Mouse (Mus musculus): ENCODE measurements around the gene Grip1.

The Grip1 gene

DNA sequence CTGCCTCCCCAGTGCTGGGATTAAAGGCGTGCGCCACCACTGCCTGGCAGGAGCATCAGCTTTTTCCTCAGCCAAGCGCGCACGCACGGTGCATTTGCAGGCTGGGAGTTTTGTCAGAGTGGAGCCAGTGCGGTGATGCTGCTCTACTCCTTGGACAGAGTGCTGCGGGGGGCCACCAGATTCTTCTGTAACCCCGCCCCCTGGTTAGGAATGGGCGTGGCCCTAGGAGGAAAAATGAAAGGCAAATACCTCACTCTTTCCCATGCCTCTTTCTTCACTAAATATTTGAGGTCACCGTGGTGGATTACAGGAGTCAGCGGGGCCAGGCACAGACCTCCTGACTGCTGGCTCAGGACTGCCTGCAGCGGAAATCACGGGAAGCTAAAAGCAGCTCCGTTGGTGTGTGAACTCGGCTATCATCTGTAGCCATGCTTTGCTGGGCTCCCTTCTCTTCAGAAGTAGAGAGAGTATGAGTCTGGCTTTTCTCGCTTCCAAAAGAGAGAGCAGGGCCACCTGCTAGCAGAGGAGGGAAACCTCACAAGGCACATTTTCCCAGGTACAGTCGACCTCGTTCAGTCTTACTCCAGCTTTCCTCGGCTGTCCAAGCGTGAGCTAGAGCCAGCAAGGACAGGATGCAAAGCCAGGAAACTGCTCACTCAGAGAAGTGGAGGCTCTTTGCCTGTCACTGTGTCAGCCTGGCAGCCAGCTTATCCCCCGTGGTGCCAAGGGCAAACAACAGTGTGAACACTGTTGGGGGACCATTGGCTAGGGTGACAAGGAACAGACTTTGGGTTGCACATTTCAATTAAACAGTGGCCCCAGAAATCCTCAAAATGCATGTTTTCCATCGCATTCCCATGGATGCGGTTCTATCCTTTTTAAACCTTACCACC is 607.9 kb downstream of the Grip1 start:
- DNase-seq (ENCODE audit: low spot score in 2 of 2), result no peak

DNA sequence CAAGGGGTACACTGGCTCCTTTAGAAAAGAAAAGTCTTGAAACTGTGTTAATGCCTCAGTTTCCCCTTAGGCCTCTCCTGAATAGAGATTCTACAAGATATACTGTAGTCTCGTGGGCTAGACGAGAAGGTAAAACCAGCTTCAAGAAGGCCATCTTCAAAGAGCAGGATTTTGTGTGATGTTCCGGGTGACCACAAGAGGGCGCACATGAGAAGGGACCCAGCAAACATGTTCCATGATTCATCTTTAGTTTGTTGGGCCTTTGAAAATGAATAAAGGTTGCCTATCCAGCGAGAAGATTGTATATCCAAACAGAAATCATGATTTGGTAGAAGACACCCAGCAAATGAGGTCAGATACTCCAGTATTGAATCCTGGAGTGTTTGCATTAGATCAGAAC is 610.8 kb downstream of the Grip1 start:
- peak; percentile 14 to 16 for DNase-seq (ENCODE audit: low spot score in 2 of 2)

DNA sequence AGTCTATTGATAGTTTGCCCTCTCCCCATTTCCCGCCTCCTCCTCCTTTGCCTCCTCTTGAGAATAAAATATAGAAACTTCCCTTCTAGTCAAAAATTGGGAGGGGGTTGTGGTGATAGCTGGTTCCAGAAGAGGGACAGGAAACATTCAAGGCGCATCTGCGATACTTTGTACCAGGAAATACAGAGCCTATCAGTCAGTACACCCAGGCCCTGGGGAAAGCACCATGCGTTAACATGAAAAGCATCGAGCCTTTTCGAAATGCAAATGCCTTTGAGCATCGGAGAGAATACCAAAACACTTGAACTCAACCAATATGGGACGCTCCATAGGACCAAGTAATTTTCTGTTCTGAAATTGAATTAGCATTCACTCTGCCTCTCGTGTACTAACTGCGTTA is 612.7 kb downstream of the Grip1 start:
- DNase-seq (ENCODE audit: low spot score in 2 of 2), result no peak

DNA sequence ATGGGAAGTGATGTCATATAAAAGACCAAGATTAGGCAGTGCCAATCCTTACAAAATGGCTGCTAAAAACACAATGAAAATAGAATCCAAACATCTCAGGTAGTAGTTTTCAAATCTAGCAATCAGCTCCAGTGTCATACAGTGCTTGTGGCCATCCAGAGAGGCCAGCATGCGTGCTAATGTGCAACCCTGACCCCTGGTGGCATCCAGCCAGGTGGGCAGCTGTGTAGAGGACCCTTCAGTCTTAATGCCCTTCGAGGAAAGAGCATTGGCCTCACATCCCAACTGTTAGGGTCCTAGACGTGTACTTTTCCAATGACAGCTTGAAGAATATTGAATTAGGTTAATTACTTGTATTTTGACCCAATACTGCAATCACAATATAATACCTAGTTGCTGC is 624.2 kb downstream of the Grip1 start:
- no peak for DNase-seq (ENCODE audit: low spot score in 2 of 2)

DNA sequence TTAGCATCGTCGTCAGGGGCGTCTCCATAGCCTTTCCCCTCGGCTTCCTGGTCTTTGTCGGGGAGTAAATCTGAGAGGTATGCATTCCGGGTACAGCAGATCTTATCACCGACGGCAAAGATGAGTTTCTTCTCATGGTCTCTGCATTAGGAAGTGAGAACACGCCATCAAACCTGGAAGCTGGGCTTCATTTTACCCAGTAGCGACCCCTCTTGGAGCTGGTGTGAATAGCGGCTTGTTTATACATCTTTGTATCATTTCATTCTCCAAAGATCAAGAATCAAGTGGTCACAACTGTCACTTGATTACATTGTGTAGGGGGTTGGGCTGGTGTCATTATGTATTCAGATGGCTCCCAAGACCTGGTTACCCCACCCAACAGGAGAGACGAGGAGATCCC is 638.9 kb downstream of the Grip1 start:
- DNase-seq (ENCODE audit: low spot score in 2 of 2), result no peak

DNA sequence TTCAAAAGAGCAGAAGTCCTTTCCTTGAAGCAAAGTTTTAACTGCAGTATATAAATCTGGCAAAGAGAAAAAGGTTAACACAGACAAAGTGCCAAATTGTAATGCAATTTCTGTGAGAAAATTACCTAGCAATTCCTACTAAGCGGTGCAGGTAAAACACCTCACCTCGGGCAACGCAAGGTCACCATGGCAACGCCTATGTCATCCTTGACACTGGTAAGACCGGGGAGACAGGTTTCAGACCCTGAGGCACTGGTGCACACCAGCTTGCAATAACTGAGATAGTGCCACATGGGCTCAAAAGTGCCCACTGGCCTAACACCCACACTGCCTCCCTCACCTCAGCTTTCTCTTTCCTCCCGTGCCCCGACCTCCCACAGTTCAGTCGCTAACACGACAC is 641.5 kb downstream of the Grip1 start:
- DNase-seq (ENCODE audit: low spot score in 2 of 2), result no peak

DNA sequence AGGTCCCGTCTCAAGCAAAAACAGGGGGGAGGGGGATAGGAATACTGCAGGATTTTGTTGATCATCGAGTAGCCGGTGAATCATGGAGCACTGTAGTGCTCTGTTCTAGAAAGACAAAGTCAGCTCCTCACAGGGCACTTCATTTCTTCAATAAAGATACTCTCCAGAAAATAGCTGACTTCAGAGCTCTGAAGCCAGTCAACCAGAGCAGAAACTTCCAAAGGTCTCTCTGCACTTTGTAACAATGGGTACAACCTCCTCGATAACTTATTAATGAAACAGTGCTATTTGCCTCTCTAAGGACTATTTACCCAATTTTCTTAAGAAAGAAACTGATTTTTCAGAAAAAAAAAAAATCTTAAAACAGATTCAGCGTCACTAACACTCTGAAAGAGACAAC is 642.1 kb downstream of the Grip1 start:
- no peak for DNase-seq (ENCODE audit: low spot score in 2 of 2)

DNA sequence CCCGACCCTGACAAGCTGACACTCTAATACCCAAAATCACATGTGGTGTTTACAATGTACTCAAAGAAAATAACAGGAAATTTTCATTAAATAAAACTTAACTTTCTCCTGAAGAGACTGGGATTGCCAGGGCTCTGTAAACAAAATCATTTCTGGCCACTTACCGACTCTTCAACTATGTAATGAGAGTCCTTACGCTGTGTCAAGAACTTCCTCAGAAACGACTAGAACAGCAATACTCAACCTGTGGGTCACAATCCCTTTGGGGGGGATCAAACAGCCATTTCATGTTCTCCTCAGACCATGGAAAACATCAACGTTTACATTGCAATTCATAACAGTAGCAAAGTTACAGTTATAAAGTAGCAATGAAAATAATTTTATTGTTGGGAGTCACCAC is 643.9 kb downstream of the Grip1 start:
- DNase-seq (ENCODE audit: low spot score in 2 of 2), result no peak

DNA sequence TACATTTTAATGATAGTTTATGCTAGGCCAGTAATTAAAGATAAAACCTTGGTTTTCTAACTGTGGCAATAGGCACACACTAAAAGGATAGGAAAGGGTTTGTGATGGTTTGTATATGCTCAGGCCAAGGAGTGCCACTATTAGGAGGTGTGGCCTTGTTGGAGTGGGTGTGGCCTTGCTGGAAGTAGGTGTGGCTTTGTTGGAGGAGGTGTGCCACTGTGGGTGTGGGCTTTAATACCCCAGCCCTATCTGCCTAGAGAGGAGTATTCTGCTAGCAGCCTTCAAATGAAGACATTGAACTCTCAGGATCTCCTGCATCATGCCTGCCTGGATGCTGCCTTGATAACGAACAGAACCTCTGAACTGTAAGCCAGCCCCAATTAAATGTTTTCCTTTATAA is 647.2 kb downstream of the Grip1 start:
- DNase-seq (ENCODE audit: low spot score in 2 of 2), result no peak

DNA sequence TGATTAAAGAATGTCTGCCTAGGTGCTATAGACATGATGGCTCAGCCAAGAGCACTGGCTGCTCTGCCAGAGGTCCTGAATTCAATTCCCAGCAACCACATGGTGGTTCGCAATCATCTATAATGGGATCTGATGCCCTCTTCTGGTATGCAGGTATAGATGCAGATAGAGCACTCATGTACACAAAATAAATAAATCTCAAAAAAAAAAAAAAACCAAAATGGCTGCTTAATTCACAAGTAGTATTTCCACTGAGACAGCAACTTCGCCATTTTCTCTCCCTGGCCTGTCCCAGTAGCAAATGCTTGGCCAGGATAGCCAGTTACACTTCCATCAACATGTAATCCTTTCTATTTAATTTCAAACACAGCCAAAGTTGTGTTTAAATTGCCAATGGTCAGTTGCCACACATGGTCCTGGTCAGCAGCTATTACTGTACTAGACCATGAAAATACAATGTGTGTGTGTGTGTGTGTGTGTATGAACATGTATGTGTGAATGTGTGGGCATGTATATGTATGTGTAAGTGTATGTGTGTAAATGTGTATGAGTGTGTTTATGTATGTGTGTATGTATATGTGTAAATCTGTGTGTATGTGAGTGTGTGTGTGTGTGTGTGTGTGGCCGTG is 658.2 kb downstream of the Grip1 start:
- DNase-seq (ENCODE audit: low spot score in 2 of 2), result no peak

DNA sequence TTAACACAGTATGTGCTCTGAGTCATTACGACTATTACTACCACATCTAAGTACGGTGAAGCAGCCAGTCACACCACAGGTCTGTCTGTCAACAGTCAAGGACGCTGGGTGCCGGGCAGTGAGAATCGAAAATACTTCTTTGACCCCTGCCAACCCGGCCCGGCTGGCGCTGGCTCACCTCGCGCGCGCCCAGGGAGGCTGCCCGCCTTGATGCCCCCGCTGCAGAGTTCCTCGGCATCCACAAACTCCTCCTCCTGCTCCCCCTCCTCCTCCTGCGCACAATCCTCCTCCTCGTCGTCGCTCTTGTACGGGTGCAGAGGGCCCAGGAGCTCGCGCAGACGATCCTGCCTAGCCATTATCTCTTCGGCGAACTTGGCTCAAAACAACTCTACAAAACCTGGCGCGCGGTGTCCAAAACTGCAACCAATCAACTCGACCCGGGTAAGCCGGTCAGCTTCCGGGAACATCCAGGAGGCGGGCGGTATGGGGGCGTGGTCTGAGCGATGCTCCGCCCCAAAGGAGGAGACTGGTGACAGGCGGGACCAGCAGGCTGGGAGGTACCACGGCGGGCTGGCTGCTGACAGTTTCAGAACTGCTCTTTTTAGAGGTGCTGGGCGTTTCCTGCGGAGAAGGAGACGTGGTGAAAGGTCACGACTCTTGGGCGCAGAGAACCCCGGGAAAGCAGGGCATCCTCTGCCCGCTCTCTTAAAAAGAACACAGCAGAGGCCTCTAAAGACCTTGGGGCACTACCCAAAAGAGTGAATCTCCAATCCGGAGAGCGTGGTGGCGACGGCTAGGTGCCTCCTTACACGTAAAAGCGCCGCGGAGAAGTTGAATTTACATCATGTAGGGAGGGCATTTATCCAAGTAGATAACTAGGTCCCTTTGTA is 659.1 kb downstream of the Grip1 start, which contains the start of gene Helb:
Helb (minus strand) TSS at position 481 of the 890 bp plus-strand sequence.
- peak; percentile 98 to 99 for DNase-seq (ENCODE audit: low spot score in 2 of 2)

DNA sequence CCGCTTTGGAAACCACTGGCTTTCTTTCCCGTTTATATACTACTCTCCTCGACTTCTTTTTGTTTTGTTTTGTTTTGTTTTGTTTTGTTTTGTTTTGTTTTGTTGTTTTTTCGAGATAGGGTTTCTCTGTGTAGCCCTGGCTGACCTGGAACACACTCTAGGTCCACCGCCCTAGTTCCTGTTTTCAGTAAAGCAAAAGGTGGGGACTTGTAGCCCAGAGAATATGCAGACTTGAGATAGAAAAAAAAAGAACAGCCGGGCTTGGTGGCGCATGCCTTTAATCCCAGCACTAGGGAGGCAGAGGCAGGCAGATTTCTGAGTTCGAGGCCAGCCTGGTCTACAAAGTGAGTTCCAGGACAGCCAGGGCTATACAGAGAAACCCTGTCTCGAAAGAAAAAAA is 659.9 kb downstream of the Grip1 start:
- peak; percentile 27 to 43 for DNase-seq (ENCODE audit: low spot score in 2 of 2)

DNA sequence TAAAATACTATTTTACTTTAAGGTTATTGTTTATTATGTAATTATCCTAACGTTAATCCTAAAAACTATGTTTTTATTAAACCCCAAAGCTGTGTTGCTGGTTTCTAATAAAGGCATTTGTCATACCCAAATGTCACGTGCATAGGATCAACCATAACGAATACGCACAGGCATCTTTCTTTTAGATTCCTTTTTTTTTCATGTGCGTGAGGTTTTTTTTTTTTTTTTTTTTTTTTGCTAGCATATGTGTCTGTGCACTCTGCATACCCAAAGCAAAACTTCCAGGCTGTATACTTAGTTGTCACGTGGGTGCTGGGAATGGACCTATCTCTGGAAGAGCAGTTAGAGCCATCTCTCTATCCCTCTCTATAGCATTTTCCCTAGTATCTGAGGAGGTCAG is 660.4 kb downstream of the Grip1 start:
- DNase-seq (ENCODE audit: low spot score in 2 of 2), result no peak

DNA sequence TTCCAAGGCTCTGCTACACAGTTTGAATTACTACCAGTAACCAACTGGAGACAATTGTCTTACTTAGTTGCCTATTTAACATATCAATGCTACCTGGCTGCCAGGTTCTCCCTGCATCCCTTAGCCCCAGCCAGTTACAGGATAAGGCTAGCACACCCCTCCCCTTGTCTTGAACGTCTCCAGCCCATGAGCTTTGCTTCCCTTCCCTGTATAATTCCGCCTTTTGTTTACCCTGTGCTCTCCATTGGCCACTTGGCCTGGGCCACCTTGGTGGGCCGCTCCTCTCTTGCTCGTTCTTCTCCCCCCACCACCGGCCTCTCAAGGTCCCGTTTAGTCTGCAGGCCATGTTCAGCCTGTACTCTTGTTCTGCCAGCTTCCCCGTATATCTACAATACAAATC is 660.9 kb downstream of the Grip1 start:
- DNase-seq (ENCODE audit: low spot score in 2 of 2), result no peak

DNA sequence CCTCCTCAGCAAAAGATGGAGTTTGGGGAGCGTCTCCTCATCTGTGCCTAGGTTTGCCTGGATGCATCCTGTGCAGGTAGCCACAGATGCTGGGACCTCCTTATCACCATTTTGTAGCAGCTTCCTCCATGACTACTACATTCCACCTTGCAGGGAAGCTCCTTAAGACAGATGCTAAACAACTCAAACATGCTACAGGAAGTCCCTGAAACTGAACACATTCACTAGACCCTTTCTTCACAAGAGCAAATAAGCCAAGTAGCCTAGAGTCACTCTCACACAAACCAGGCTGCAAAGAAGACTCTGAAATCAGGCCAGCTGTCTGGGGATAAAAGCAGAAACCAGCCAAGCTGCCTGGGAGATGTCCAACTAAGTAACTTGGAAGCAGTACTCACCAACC is 661.6 kb downstream of the Grip1 start:
- no peak for DNase-seq (ENCODE audit: low spot score in 2 of 2)

DNA sequence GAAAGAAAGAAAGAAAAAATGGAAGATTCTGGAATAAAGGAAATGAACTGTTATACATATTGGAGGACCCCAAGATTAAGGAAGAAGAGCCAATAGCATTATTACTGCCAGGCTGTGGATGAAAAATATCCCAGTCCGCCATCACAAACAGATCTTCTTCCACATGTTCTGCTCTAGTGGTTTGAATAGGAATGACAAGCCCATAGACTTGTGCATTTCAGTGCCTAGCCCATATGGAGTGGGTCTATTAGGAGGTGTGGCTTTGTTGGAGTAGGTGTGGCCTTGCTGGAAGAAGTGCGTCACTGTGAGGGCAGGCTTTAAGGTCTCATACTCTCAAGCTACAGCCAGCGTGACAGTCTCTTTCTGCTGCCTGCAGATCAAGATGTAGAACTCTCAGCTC is 670.1 kb downstream of the Grip1 start:
- no peak for DNase-seq (ENCODE audit: low spot score in 2 of 2)

DNA sequence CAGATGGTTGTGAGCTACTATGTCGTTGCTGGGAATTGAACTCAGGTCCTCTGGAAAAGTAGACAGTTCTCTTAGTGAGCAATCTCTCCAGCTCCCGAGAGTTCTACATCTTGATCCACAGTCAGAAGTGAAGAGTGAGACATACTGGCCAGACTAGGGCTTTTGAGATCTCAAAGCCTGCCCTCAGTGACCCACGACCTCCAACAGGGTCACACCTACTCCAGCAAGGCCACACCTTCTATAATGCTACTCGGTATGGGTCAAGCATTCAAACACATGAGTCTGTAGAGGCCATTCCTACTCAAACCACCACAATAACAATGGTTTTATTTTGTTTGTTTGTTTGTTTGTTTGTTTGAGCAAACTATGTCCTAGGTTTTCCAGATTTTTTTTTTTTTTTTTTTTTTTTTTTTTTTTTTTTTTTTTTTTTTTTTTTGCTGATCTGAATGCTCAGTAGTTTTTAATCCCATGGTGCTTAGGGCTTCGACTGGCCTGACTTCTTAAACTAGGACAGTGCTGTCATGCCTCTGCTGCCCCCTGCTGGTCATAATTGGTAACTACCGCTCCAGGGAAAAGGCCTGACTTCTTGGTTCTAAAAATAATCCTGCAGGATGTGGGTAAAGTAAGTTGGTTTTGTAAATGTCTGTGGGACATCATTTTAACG is 671.3 kb downstream of the Grip1 start:
- DNase-seq (ENCODE audit: low spot score in 2 of 2), result peak; percentile 70 to 76

DNA sequence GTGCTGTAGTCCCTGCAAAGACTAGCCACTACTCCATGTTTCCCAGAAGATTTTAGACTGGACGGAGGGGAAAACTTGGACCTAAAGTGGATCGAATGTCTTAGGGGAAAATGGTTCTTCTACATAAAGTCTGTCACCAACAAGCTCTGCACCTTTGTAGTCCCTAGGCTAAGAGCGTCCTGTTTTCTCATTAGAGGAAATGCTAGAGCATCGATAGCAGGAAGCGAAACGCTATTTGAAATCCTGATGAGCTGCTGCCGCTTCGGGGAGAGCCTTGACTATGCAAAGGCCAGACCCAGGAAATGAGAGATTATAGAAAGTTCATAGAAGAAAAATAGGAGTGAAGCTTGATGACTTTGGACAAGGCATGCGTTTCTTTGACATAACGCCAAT is 671.8 kb downstream of the Grip1 start:
- DNase-seq (ENCODE audit: low spot score in 2 of 2), result no peak

DNA sequence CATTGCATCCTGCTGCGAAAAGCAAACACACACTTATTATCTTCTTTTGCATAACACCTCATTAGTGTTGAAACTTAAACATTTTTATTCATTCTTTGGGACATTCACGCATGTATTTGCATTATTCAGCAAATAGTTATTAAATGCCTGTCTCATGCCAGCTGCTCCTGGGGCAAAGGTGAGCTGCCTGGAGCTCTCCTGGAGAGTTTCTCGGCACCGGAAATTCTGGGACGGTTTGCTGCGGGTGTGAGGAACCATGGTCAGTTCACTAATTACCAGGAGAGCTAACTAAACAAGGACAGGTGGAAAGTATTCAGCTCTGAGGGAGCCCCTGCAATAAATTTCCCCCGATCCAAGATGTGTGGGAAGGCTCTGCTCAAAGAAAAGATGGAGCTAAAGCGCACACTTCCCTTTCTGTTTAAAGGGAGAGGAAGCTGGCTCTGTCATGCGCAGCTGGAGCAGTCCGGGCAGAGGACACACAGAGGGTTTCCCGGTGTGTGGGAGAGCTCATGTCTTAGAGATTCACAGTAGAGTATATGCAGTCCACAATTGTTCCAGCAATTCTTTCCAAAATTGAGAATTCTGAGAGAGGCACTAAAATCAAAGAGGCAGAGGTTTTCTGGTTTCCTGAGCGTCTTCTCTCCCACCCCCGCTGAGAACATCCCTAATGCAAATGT is 675.1 kb downstream of the Grip1 start:
- DNase-seq (ENCODE audit: low spot score in 2 of 2), result no peak

DNA sequence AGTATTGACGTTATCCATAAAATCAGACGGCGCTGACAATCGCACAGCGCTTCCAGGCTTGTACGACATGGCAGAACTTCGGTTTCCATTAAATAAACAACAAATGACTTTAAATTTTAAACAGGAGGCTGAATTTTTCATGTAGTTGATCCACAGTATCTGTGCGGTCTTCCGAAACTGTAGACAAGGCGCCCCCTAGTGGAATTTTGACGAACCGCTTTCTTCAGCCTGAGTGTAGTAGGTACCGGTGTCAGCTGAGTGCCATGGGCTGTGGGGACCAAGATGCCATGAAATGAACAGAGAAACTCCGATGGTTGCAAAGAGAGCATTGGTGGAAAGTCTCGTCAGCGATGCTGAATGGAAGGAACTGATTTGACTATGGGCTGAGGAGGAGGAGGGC is 677.0 kb downstream of the Grip1 start:
- peak in 1 of 2 experiments; percentile 11 for DNase-seq (ENCODE audit: low spot score in 2 of 2)

DNA sequence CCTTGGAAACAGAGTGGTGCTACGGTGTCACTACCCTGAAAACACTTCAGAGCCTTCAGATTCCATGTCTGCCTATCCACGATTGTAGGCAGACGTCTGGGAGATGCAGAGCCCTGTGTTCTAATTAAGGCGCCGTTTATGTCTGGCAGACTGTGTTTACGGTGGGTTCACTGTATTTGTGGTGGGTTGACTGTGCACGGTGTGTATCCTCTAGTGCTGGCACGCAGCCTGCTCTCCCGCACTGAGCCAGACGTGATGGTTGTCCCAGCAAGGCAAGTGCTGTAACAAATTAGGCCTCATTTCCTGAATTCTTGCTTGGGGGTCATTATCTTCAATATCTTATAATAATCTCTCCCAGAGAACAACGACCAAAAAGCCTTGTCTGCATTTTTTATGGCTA is 680.1 kb downstream of the Grip1 start:
- DNase-seq (ENCODE audit: low spot score in 2 of 2), result no peak
